Mouse (Mus musculus) olfactory bulb, adult 2 months (tissue): ENCODE data around the gene Slc16a4. TPM values are rescaled to one million over a fixed set of nuclear protein-coding genes. Genes with fewer than 3 reads are reported as not detected.
"Not testable (repeated sequence)": the region's sequence is repeated elsewhere in the genome, so short reads cannot be mapped to it uniquely, and the experiment has no call there.

Experiments
- H3K27ac ChIP-seq: fragments of 200-500 bp; 2 replicates; pipeline ENCODE4 v1.5.1; 2012; ENCODE audit warnings: low read depth, low read length; ENCODE audit not compliant: insufficient read depth
- H3K4me1 ChIP-seq: fragments of 200-500 bp; 2 replicates; pipeline ENCODE4 v1.6.1; 2012; ENCODE audit warnings: low read length; ENCODE audit not compliant: control insufficient read depth, insufficient read depth
- H3K4me3 ChIP-seq: fragments of 200-500 bp; 2 replicates; pipeline ENCODE4 v1.5.1; 2012; ENCODE audit warnings: mild to moderate bottlenecking, low read depth, low read length, moderate library complexity; ENCODE audit not compliant: insufficient read depth
- CTCF ChIP-seq: fragments of 200-500 bp; IDR thresholded peaks from 2 replicates; pipeline ENCODE4 v1.5.1; 2012; ENCODE audit warnings: low read depth, mild to moderate bottlenecking, low read length, moderate library complexity; ENCODE audit not compliant: insufficient read depth
- POLR2A ChIP-seq: fragments of 200-500 bp; IDR thresholded peaks from 2 replicates; pipeline ENCODE4 v1.6.1; 2012; ENCODE audit warnings: mild to moderate bottlenecking, low read depth, low read length, moderate library complexity; ENCODE audit not compliant: insufficient read depth
- WGBS: fragments of 180-500 bp; shearing (Covaris S2); methylation state at CpG from one replicate; pipeline ENCODE4 v1.1.7; 2018; 5-methylcytosine and 5-hydroxymethylcytosine counted together
- polyA plus RNA-seq: library from polyadenylated mRNA; stranded (reverse); fragments of >200 nt; gene quantifications from 2 replicates; pipeline ENCODE4 v1.2.4, GENCODE M21; 2012; ENCODE audit warnings: low replicate concordance; ENCODE audit not compliant: missing spikeins, insufficient read depth, insufficient read length

The Slc16a4 gene
- polyA plus RNA-seq, 1 experiment: not detected

DNA sequence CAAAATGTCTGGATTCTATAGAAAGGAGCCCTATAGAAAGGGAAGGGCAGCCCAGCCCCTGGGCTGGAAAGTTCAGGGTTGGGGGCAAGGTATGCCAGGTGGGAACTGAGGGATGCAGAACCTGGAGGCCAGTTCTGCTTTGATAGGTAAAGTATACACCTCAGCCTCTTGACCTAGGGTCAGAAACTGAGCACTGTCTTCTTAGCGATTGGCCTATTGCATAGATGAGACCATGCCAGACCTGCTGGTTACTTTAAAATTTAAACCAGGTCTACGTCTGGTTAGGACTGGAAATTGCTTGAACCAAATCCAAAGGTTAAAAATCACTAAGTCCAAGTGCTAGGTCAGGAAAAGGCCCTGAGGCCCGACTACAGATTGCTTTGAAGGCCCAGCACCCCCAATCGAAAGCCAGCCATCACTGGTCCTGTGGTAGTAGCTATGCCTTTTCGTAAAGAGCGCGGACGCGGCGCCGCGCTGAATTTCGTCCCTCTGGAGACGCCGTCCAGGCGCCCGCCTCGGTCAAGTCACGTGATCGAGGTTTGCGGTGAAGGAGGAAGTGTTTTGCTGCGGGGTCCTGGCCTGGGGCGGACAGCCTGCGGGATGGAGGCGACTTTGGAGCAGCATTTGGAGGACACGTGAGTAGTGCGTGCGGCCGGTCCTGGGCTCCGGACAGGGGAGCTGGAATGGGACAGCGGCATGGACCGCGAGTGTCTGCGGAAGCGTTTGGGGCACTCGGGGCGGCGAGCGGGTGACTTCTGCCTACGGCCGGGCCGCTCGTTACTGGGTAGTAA, 12.4 kb upstream of the Slc16a4 start, which contains the start of gene Lamtor5:
Gene Lamtor5, plus strand, starts transcription at position 380 of the 791 bp plus-strand sequence.
- Histone ChIP-seq H3K4me3 (peak within 1 kb of the TSS; percentile 85), H3K27ac (0 out of 2 replicates have a peak within 1 kb of the TSS, but pooled peaks have one; percentile 5), H3K4me1 (no peaks in the 10 kb centered on the region; the same call in 1 of the 2 replicates)
- TF ChIP-seq POLR2A (peak; percentile 56), CTCF (no peak)
- 1% methylated on average over 43 of the region's 43 CpGs for WGBS

DNA sequence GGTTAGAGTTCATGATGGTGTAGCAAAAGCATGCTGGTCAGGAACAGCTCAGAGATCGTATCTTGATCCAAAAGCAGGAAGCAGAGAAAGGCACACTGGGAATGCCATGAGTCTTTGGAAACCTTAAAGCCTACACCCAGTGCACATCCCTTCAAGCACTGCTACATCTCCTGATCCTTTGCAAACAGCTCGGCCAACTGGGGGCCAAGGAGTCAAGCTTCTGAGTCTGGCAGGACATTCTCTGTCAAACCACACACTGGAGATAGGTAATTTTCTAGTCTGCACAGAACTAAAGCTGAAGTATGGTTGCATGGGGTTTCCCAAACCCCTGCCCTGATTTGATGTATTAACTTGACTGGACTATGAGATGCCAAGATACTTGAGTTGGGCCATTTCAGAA, 4.9 kb upstream of the Slc16a4 start:
- Histone ChIP-seq H3K4me1 (no peaks in the 10 kb centered on the region), H3K4me3 (no peak overlapping the region), H3K27ac (no peak overlapping the region)
- 80% methylated on average over 2 of the region's 2 CpGs for WGBS
- TF ChIP-seq POLR2A: no peak
- TF ChIP-seq CTCF: no peak

DNA sequence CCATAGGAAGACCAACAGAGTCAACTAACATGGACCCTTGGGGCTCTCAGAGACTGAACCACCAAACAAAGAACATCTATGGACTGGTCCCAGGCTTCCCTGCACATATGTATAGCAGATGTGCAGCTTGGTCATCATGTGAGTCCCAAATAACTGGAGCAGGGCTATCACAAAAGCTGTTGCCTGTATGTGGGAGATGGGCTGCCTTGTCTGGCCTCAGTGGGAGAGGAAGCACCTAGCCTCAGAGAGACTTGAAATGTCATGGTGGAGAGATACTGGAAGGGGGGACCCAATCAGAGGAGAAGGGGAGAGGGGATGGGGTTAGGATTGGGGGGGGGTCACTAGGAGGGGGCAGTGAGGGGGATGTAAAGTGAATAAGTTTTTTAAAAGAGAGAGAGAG, 3.7 kb upstream of the Slc16a4 start:
- Histone ChIP-seq H3K27ac (no peak overlapping the region), H3K4me3 (no peak overlapping the region), H3K4me1 (no peaks in the 10 kb centered on the region)
- TF ChIP-seq POLR2A: no peak
- no peak for TF ChIP-seq CTCF

DNA sequence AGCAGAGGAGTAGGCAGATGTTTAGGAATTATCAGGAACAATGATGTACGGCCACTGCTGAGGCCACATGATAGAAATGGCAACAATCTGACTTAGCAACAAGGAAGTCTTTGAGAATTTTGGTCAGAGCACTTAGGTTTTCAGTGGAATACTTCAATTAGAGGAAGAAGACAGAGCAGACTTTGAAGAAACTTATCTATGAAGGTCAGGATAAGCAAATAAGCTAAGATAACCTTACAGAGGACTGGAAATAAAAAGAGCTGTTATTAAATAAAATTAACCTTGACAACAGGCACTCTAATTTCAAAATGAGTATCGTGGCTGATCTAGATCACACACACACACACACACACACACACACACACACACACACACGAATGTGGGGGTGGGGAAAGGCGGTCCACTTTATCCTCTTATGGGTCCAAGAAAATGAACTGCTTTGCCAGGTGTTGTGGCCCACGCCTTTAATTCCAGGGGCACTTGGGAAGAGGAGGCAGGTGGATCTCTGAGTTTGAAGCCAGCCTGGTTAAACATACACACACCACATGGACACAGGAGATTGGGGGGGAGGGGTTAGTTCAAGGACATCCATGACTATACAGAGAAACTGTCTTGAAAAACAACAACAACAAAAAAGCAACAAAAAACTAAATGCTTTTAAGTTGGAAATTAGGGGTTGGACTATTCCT, 4.8 kb downstream of the Slc16a4 start:
- no peaks in the 10 kb centered on the region for H3K4me1 ChIP-seq
- 83% methylated on average over 5 of the region's 5 CpGs for WGBS
- no peak overlapping the region for H3K4me3 ChIP-seq
- TF ChIP-seq CTCF: no peak
- TF ChIP-seq POLR2A: no peak
- H3K27ac ChIP-seq: no peak overlapping the region

DNA sequence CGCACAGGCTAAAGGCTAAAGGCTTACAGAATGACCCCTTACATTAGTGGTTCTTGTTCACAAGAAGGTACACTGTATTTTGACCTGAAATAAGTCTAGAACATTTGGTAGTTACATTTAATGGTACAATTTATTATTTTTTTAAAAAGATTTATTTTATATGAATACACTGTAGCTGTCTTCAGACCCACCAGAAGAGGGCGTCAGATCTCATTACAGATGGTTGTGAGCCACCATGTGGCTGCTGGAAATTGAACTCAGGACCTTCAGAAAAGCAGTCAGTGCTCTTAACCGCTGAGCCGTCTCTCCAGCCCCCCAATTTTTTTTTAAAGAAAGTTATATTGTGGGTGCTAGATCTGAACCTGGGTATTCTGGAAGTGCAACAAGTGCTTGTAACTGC, 5.9 kb downstream of the Slc16a4 start:
- not testable (repeated sequence) for H3K4me3 ChIP-seq, H3K27ac ChIP-seq
- 73% methylated on average over 4 of the region's 4 CpGs for WGBS

DNA sequence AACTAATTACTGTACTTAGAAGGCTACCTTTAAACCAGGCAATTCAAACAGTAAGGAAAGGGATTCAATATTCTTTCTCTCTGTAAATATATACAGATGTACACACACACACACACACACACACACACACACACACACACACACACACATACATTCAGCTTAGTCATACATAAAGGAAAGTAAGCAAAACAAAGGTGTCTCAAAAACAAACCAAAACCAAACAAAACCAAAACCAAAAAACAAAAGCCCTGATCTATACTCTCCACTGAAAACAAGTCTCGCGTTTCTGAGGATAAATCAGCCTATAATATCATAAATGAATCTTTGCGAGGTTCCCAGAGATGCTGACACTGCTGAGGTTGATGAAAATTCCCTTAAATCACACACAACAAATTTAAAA, 26.3 kb downstream of the Slc16a4 start:
- Histone ChIP-seq H3K4me3 (no peak overlapping the region), H3K27ac (no peak overlapping the region), H3K4me1 (peaks cover 2% of the 10 kb centered on the region; the same call in 1 of the 2 replicates)
- 91% methylated on average over 3 of the region's 3 CpGs for WGBS
- TF ChIP-seq POLR2A (no peak), CTCF (no peak)

More for the DNA sequence above, 5.9 kb downstream of the Slc16a4 start:
- not testable (repeated sequence) for H3K4me1 ChIP-seq

DNA sequence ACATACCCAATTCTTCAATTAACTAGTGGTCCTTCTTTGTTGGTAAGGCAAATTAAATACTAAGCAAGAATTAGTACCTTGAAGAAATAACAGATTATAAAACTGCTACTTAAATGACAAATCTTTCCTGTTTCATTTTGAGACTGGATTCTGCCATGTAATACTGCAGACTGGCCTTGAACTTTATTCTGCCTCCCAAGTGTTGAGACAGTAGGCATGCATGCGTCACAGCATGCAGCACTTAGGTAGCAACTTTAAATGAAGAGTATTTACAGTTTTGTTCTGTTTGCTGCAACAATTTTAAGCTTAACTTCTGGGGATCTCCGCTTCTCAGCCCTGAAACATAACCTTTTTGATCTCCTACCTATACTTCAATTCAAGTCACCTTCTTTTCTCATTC, 30.1 kb downstream of the Slc16a4 start:
- TF ChIP-seq POLR2A (no peak), CTCF (no peak)
- no peak overlapping the region for H3K27ac ChIP-seq
- no peak overlapping the region for H3K4me3 ChIP-seq
- WGBS: 80% methylated on average over 2 of the region's 2 CpGs
- H3K4me1 ChIP-seq: peaks cover 11% of the 10 kb centered on the region

DNA sequence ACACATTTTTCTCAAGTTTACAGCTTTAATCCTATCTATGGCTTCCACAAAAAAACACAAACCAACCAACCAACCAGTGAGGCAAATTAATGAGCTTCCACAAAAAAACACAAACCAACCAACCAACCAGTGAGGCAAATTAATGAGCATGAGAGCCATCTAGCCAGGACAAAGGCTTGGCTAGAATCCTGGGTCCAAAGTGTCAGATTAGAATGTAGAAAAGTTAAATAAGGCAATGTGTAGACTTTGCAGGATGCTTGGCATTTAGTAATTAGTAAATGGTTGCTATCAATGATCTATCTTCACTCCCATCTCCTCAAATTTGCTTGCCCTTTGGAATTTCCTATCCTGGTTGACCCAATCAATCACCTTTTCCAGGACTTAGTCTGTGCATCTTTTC, 30.7 kb downstream of the Slc16a4 start:
- H3K27ac ChIP-seq: no peak overlapping the region
- TF ChIP-seq POLR2A (no peak), CTCF (no peak)
- H3K4me1 ChIP-seq: peaks cover 11% of the 10 kb centered on the region
- no peak overlapping the region for H3K4me3 ChIP-seq

DNA sequence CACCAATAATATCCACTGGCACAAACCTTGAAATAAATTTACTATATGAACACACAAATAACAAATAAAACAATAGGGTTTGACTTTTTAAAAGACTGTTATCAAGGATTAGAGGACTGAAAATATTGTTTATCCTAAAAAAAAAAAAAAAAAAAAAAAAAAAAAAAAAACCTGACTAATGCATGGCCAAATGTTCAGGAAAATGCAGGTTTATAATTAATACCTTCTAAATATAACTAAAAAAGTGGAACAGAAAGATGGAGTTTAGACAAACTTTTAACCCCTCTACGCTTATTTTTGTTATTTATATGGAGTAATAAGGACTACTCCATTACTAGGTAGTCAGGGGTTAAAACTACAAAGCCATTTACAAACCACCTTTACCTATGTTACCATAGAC, 35.4 kb downstream of the Slc16a4 start:
- TF ChIP-seq CTCF: no peak
- TF ChIP-seq POLR2A: no peak
- H3K4me3 ChIP-seq: no peak overlapping the region
- H3K27ac ChIP-seq: no peak overlapping the region
- 83% methylated on average over 1 of the region's 1 CpGs for WGBS
- peaks cover 23% of the 10 kb centered on the region for H3K4me1 ChIP-seq
